Mouse (Mus musculus) spleen, postnatal 10 days (tissue): ENCODE measurements around the gene Pon2.

Experiments used
- DNase-seq, 2 experiments: peaks; one replicate each; pipeline ENCODE4 v3.0.0; 2021 to 2022; ENCODE audit warnings: low spot score in 2 of 2

Pon2 gene

DNA sequence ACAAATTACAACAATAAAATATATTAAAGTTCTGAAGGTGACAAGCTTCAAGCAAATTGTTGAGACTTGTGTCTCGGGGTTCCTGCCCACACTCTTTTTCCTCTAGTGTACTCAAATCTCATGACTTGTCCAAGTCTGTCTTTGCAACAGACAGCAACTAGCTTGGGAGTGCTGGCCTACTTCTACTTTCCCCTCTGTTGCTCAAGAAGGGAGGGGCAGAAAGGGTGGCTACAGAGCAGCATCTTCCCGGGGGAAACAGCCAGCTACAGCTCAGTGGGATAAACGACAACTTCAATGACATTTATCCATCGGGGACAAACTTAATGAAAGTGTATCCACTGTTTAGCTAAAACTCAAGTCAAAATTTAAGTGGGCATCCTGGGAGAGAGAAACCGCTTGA lies 5.4 kb downstream of the Pon2 start:
- no peak for DNase-seq

DNA sequence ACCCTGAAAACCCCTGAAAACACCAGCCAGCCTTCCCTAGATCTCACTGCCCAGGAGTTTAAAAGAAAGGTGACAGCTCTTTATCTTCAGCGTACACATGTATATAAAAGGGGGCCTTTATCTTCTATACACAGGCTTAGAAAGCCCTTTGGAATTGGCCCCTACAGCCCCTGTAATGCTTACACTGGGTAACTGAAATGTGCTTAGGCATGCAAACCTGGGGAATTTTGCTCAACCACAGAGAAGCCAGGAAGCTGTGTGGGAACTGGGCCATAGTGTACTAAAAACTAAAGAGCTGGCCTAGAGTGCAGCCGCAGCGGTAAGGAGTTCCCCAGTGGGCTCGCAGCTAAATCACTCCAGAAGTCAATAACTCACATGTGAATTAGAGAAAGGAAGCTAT lies 6.8 kb downstream of the Pon2 start:
- no peak for DNase-seq

DNA sequence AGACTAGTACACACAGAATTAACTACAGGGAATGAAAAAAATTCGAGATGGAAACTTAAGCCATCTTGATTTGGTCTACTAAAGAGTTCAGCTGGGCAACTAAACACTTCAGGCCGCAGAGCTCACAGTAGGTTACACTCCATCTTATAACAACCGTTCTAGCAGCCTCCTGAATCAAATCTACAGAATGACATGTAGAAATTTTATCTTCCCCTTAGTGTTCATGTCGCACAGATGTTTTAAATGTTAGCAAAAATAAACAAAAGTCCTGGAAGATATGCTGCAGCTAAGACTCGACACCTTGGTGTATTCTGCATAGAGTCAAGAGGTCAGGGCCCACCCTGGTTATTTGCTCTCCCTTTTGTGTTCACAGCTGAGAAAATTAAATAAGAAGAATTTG lies 10.3 kb downstream of the Pon2 start:
- DNase-seq: no peak

DNA sequence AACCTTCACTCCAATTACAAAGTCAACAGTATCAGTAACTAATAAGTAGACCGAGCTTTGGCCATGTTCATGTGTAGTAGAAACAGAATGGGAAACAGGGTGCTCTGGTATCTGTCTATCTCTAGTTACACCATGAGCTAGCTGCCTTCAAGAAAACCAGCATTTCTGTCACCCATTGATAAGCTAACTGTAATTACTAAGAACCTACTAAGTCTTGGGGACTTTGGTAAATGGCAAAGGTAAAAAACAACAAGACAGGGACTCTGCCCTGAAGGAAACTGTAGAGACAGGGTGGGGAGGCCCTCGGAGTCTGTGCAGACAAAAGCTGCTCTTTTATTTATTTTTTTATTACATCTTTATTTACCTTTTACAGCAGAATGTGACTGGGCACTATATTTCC lies 10.9 kb downstream of the Pon2 start:
- no peak for DNase-seq

DNA sequence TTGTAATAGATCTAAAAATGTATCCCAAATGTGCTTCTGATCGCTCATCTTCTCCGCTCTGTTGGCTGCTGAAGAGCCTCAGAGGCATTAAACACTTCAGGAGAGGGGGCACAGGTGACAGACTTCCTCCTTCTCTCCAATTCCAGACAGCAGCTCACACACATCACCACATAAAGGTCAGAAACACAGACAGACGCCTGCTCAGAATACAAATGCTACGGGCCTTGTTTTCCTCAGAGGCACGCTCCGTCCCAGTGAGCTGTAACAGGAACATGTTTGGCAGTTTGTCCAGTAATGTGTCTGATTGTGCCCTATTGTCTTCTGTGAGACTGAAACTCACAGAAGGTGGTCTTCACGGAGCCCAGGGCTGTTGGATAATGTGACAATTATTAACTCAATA lies 15.8 kb downstream of the Pon2 start:
- DNase-seq: no peak

DNA sequence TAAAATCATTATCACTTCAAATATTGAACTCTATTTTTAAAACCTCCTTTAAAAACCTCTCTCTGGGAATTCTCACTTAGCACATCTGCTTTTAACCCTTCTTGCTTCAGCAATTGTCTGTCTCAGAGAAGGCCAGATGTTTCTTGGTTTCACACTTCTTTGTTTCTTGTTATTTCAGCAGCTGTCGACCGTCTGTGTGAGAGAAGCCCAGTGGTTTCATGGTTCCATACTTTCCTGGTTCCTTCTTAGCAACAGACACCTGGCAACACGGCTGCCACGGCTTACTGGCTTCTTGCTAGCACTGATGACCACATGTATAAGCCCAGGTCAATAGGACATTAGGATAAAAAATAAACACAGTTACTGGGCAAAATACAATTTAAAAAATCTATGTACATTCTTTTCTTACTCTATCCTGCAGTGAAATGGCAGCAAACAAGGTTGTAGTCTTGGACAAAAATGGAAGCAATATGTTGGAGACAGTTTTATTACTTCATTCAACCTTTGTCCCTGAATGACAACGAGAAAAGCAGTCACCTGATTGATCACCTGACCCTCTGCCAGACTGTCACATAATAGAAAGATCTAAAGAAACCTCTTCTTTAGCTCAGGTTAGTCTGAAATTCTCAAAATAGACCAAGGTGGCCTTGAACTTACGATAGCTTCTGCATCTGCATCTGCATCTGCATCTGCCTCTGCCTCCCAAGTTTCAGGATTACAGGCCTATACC lies 17.5 kb downstream of the Pon2 start:
- DNase-seq: no peak

DNA sequence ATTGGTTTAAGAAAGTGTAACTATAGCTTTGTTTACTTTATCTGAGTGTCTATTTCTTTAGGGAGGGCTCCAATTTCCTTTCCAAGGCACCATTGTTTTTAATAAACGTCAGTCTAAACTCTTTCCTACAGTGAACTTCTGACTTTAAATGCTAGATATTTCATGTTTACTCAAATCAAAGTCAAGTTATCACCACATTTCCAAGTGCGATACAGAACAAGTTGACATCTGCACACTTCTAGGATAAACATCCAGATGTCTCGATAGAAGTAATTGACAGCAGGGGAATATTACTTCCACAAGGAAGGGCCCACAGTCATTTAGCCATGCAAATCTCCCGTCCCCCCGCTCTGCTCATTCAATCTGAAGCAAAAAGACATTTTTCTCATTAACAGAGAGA lies 20.3 kb downstream of the Pon2 start:
- peak in 1 of 2 experiments; percentile 1 for DNase-seq

DNA sequence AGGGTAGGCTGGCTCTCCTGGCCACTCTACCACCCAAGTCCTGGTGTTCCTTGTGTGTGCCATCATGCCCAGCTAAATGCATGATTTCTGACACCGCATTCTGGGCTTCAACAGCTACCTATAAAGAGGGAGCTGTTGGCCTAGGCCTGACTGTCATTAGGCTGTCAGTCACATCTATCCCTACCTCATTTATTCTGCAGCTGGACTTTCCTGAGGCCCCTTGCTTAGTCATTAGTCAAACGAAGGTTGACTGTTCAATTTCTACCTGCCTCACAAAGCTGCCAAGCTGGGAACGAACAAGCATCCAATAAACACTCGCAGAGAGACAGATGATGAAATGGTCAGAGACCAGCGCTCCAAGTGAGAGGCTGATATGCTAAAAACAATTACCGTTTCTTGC lies 28.6 kb downstream of the Pon2 start:
- no peak for DNase-seq

DNA sequence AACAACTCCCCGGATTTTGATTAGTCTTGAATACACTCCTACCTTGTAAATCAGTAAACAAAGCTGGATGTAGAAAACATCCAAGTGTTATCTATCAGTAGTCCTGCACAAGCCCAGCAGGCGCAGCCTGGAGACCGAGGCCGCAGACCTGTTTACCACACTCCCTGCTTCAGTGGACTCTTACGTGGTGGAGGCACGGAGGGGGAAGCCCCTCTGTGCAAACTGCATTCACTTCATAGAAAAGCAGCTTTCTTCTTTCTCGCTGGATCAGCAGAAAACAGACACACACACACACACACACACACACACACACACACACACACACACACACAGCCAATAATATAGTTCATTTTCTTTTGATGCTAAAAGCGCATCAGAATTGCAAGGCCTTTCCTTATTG lies 33.5 kb downstream of the Pon2 start:
- no peak for DNase-seq

DNA sequence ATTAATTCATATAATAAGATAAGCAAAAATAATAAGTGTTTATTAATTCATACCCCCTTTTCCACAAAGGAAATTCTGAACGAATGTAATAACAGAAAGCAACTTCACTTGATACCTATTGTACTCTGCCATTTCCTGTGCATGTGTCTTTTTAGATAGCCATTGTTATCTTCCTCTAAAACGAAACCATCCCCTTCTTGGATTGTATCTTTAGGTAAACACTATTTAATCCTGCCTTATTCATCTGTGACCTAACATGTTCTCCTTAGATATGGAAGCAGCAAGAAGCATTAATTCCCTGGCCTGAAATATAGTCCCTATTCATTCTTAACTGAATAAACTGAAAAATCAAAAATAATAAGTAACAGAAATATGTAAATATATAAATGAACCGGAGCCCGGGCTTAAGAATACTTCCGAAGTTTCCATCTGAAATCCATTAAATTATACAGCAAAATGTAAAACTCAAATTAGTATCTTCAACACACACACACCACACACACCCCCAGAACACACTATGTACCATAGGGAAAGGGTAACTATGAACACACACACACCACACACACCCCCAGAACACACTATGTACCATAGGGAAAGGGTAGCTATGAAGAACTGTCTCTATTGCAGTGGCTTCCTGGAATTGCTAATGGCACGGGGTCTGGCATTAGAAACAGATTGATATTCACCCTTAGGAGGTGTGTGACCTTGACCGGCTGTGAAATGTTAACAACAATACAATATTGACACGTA lies 34.8 kb downstream of the Pon2 start:
- DNase-seq: no peak

DNA sequence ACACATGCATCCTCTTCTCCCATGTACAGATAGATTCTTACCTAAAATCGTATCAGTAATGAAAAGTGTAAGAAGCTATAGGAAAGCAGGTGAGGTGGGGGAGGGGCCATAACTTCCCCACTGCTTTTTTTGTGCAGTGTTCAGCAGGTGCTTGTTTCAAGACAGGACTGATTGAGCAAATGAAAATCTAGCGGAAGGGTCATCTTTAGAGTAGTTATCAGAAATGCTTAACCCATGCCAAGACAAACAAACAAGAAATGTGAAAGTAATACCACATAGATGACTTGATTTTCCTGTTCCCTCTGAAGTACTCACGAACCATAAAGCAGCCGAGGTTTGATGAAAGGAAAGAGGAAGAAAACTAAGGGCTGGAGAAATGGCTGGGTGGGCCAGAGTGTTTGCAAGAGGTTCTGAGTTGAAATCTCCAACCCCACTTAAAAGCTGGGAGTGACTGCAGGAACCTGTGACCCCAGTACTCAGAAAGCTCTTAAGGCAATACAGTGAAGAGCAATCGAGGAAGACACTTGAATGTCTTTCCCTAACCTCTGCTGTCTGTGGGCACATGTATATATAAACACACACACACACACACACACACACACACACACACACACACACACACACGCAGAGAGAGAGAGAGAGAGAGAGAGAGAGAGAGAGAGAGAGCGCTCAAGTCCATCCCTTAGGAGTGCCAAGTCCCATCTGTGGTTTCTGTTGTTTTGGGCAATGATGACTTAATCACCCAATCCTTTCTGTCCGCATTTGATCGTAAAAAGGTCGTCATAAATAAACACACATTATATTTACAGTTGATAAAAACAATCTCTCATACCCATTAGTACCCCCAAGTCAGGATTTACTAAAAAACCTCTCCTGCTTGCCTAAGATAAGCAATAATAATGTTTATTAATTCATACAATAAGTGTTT lies 35.7 kb downstream of the Pon2 start:
- DNase-seq: no peak

DNA sequence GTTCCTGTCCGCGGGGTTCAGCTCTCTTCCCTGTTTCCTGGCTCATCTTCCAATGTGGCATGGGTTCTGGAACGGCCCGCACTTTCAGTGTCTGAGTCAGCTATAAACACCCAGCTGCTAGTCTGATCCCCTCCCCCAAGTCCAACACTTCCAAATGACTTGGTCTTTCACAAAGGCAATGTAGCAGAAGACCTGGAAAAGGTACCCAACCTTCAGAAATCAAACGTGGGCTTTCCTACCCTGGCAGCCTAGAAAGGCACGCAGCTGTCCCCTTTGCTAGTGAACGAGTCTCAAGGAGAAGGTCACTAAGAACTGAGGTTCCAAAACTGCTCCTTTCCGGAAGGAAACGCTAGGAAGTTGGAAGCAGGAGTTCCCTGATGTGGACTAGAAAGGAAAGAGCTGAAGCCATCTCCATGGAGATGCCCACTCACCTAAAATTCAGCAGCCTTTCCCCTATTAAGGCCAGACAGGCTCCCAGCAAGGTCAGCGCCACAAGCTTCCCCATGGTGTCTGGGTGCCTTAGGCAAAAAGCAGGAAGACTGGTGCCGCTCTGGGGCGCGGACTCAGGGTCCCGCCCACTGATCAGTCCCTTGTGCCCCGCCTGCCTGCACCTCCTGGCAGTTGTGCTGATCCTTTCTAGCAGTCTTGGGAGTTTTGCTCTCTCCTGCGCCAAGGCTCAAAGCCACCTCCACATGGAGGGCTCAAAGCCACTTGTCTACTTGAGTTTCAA lies 42.4 kb downstream of the Pon2 start, which contains the start of gene Pon3:
Gene Pon3, minus strand, starts transcription at position 565 of the 730 bp plus-strand sequence.
- DNase-seq: peak; percentile 46 to 64

DNA sequence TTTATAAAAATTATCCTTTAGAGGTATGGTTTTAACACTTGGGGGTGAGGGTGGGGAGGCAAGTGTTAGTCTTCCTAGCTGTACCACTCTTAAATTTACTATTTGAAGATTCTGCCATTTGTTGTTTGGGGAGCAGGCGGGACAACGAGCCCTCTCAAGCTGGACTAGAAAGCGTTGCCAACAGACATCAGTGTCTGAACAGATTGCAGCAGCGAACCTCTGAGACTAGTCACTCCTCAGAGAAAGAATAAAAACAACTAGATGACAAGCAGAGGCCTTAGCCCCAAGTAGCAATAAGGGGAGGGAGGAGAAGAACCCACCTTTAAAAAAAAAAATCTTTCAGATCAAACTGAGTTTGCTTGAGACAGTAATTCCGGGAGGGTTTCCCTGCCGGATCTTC lies 43.0 kb downstream of the Pon2 start:
- DNase-seq: no peak

DNA sequence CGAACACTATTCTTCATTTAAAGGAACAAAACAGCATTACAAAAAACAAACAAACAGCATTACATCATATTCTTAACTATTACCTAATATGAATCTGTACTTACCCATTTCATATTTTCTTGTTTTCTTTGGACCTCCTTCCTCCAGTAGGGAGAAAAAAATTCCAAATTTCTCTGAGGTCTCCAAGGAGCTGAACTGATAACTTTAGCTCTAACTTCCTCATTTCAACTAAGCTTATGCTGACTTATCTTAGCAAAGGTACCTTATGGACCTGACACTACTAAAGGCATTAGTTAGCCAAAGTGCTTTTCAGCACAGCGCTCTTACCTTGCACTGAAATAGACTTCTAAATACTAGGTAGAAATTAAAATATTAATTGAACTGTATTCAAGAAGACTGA lies 43.4 kb downstream of the Pon2 start:
- DNase-seq: no peak

DNA sequence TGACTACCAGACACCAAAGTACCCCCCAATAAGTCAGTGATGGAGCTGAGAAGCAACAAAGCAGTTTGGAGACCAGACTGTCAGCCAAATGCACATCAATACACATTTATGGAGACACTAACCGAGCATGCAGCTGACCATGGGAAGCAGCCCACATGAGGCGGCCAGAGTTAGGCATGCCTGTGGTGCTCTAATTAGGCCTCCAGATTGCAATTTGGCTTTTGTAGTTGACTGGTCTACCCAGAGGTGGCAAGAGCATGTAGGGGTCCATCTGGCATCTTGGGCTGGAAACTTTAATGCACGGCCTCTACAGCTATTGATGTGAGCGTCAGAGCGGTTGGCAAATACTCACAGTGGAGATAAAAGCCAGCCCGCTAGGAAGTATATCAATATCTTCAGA lies 52.3 kb downstream of the Pon2 start:
- DNase-seq: no peak

DNA sequence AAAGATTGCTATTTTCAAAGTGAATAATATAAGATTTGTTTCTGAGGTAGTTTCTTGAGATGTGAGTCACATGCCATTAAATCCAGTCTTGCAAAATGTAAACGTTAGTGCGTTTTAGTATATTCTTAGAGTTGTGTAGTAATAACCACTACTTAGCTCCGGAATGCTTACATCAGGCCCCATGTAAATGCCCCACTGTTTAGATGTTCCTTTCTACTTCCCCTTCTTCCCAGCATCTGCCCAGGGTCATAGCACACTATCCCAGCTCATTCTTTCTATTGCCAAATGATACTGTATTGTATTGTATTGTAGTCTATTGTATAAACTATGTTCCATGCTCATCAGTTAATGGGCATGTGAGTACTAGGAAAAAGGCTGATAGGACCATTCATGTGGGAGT lies 59.5 kb downstream of the Pon2 start:
- DNase-seq: no peak

DNA sequence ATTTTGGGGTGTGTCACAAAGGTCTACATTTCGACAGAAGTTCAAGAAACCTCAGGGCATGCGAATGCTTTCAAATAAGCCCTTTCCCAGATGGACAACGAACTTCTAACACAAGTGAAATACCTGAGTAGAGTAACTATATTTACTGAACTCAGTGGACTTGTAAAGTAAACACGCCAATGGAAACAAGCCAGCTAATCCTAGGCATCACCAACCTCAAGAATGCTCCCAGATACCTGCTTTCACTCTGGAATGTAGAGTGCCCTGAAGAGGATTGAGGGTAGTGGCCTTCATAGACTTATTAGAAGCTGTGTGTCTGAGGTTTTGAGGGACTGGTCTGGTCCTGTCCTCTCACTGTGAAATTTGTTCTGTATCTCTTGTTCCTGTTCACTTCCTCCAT lies 60.7 kb downstream of the Pon2 start:
- no peak for DNase-seq

DNA sequence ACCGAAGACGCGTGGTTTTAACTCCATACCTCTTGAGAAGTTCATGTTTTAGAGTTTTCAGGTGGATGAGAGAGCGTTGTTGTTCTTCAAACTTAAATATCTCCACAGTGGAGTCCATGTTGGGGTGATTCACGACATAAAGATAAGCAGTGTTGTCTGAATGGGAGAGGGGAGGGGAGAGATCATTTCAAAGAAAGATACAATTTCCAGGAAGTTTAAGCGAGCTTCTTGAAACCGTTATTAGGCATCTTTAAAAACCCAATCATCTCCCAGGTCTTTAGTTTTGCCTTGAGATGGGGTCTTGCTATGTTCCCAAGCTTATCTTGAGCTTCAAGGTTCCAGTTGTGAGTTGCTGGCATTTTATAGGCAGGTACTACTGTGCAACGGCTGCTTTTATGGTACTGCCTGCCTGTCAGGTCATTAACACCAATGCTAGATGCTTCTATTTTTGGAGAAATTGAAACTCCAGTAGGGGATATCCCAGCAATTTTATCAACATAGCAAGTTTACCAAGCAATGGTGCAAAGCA lies 61.3 kb downstream of the Pon2 start:
- DNase-seq: no peak

DNA sequence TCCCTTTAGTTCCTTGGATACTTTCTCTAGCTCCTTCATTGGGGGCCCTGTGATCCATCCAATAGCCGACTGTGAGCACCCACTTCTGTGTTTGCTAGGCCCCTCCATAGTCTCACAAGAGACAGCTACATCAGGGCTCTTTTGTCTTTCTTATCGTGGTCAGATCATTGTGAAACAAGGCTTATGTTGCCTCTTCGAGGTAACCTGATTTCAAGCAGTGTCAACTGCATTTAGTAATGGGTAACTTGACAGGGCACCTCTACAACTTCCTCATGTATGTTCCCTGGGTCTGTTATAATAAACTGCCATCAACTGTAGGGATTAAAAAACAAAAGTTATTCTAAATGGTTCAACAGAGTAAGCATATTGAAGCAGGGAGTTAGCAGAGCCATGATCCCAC lies 63.7 kb downstream of the Pon2 start:
- no peak for DNase-seq

DNA sequence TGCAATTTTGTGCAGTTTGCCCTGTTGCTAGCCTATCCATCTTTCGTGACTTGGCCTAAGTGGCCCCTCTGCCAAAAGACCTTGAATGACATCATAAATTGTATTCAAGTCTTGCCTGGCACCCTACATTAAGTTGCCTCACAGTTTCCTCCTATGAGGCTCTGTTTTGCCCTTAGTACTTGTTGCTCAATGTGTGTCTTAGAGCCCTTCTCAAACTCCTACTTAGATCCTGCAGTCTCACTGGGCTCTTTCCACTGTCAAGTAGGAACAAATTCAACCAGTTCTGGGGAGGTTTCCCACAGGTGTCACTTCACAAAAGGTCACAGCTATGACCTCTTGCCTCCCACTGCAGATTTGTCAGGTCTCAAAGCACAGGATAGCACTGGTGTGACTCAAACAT lies 64.4 kb downstream of the Pon2 start:
- DNase-seq: no peak

DNA sequence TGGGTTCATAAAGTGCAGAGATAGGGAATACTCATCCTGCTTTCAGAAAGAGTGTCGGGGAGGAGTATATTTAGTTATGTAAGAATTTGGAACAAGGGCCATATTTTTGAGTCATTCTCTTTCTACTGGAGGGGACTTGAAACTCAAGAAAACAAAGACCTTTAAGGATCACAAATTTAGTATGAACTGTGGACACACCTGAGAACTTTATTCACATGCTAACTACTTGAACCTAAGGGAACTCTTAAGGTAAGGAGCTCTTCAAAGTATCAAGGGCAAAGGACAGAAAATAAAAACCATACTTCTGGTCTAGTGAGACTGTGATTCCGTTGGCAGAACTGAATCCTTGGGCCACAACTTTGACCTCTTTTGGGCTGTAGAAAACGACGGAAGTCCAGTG lies 66.2 kb downstream of the Pon2 start:
- DNase-seq: no peak

DNA sequence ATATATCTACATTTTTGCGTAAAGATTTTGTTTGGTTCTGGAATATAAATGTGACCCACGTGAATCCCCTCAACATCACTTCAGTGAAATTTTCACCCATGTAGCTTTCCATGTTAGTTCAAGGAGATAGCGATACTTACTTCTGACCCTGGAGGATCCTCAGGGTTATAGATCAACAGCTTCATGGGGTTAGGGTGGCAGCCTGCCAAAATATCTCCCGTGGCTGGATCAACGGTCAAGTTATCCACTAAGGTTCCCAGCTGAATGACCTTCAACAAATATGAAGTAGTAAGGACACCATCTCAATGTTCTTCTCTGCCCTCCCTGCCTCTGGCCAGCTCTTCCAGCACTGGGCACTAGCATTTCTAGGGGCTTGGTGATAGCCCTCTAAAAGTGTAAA lies 68.0 kb downstream of the Pon2 start:
- no peak for DNase-seq
